Mouse (Mus musculus) skeletal muscle tissue, adult 2 months (tissue): ENCODE measurements around the gene Psap.
"Not testable (repeated sequence)": the region's sequence is repeated elsewhere in the genome, so short reads cannot be mapped to it uniquely, and the experiment has no call there.

Source experiments
- DNase-seq: peaks from one replicate; pipeline ENCODE4 v3.0.0-alpha.2; 2012; ENCODE audit warnings: low read depth, low spot score

Gene Psap

DNA sequence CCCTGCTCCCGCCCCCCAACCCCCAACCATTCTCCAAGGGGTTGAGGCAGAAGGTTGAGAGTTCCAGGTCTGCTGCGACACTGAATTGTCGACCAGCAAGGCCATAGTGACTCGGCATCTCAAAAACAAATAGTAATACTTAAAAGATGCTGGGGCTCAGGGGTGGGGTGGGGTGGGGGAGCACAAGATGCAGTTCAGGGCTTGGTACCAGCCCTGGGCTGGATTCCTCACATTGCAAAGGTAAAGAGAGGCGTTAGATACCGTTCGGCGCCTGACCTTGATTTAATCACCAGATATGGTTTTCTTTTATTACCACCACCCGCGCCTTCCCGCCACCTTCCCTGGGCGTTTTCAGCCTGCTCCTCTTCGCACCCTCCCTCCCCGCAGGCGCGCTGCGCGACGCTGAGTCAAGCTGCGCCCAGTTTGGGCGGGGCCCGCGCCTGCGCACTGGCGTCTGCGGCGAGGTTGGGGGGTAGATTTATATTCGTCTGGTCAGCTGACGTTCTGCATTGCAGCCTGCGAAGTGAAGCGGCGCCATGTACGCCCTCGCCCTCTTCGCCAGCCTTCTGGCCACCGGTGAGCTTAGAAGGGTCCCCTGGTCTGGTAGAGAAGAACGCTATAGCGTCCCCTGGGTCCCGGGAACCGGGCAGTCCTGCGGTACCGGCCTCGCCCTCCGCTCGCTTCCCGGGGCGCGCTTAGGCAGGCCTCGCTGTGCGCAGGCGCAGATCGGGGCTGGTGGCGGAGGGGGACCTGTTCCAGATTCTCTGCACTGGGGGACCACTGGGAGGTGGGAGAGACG is at the start of gene Psap:
Psap (plus strand) TSS at position 421 of the 799 bp plus-strand sequence.
- DNase-seq, result peak; percentile 95

DNA sequence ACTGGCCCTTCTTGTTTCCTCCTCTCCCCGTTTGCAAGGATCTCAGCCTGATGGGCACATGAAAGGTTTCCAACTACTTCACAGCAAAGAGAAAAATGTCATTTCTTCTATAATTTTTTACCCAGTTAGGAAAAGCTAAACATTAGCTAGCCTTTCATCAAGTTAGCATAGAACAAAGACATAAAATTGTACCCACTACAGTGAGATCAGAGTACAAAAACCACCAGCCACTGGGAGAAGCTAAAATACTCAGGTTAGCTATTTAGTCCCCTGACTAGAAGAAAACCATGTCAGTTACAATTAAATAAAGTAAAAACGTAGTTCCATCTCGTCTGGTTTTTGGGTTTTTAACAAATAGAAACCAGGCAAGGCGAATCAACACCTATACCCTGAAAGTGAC is 49.8 kb upstream of the Psap start:
- no peak for DNase-seq

- DNase-seq, result peak; percentile 56
These were observed 48.3 kb upstream of the Psap start for GRCm38 (mm10) chr10:60229113-60229512.

DNA sequence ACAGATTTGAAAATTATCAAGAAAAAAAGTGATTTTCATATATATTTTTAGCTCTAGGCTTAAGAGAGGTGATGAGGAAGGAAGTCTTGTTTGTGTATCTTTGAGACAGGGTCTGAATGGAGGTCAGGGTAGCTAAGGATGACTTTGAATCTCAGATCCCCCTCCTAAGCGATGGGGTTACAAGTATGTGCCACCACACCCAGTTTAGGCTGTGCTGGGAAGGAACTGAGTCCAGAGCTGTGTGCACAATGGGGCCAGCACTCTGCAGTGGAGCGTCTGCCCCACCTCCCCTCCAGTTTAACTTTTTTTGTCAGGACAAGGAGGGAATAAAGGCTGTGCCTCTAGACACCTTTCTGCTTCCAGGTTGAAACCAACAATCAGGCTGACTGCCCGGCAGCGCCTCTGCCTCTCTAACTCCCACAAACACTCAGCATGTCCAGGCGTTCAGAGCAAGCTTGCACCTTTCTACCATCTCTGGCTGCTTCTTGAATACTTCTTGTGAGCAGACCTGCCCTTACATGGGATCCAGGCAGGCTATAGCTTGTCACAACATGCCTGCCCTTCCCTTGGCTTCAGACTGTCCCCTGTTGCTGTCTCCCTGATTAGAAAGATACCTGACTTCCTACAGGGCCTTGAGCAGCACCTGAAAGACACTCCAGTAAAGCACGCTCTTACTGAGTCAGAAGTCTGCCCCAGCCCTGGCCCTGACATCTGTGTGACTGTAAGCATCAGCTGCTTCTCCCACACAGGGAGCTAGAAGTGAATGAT is 46.9 kb upstream of the Psap start:
- no peak for DNase-seq

DNA sequence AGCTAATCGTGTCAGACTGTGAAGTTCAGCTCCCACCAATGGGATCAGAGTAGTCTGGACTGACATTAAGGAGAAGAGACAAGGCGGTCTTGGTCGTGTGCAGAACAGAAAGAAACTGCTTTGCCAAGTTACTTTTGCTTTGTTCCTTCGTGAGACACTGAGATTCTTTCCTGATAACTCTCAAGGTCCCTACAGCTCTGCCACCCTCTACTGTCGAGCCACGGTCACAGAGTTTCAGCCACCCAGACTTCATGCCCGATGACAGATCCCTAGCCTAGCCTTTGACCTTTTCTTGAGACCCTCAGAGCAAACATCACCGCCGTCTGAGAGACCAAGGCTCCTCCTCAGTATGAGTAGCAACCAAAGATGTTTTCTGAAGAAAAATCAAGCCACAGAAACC is 43.4 kb upstream of the Psap start:
- DNase-seq, result no peak

GRCm38 (mm10) chr10:60235876-60236275 is 41.6 kb upstream of the Psap start:
- not testable (repeated sequence) for DNase-seq

DNA sequence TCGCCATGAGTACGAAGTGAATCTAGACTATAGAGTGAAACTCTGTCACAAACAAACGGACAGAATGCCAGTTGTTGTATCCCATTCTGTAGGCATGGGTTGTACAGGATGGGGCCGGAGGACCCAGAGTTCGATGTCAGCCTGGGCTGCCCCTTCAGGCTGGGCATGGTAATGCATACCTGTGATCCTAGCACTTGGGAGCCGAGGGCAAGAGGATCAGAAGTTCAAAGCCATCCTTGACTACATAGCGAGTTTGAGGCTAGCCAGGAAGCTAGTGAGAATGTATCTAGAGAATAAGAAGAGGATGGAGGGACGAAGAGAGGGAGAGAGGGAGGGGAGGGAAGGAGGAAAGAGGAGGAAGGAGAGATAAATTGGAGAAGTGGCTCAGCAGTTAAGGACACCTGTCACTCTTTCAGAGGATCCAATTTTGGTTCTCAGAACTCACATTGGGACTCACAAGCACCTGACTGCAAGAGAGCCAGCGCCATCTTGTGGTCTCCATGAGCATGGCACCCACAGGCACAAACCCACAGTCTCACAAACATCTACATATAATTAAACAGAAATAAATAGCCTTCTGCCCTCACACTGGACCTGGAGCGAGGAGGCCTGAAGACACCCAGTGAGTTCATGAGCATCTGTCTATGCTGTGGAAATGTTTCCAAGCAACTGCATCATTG is 39.8 kb upstream of the Psap start:
- peak; percentile 72 for DNase-seq

DNA sequence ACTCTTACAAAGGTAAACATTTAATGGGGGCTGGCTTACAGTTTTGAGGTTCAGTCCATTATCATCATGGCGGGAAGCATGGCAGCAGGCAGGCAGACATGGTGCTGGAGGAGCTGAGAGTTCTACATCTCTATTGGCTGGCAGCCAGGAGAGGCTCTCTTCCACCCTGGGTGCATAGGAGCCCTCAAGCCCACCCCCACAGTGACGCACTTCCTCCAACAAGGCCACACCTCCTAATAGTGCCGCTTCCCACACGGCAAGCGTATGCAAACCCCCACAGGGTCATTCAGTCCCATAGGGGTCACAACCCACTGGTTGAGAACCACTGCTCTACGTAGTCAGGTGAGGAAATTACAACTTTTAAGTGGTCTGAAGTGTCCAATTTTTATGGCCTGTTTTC is 37.0 kb upstream of the Psap start:
- DNase-seq, result no peak

DNA sequence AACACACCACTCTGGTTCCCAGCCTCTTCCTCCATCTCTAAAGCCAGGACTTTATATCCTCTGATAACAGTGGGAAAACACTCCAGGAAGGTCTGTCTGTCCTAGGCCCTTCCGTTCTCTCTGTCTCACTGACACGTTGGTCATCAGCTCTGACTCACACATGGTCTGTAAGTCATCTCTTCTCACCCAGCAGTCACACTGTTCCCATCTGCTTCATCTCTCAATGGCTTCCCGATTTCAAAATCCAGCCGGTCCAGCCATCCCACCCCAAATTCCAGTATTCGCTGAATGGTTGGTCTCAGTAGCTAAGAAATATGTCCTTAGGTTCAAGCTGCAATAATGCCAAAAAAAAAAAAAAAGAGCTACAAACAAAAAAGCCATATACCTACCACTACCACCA is 33.5 kb upstream of the Psap start:
- no peak for DNase-seq

DNA sequence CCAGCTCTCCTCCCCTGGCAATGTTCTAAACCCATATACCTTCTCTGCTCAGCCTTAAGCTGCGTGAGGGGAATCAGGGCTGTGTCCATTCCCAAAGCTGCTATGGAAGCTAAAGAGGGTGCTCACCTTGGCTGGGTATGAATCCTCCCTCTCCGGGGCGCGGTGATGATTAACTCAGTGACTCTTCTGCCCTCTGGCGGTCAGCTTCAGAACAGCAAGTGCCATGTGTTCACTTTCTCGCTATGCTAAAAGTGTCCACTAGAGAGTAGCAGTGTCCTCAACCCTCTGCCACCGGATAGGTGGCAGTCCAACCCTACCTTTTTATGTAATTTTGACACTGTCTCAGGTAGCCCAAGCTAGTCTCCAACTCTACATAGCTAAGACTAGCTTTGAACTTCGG is 32.4 kb upstream of the Psap start:
- peak; percentile 83 for DNase-seq

DNA sequence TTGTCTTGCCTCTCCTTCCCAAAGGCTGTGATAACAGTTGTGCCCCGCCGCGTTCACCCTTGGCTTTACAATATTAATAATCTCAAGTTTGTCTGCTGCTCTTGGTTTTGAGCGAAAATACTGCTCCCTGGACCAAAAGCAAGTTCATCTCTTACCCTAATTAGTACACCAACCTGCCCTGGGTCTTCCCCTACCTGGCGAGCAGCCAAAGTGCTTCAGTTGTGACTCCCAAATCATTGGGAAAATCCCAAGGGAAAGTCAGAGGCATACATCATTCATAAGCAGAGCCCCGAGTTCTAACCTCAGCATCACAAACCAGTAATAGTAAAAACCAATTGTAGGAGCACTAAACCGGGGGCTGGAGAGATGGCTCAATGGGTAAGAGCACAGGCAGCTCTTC is 31.8 kb upstream of the Psap start:
- DNase-seq, result no peak

DNA sequence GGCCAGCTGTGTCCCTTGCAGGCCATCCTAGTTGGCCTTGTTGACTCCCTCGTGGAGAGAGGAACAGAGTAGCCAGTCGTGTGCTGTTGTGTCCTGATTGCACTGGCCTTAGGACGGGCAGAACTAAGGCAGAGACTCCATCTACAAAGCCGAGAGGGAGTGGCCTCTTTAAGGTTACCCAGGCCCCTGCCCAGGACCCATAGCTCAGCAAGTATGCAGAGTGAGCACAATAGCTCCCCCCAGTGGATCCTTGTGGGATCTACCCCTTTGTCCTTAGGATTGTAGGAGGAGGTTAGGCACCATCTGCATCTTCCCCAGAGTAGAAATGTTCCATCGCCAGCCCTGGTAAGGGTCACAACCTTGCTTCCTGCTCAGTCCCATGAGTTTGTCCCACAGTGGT is 30.9 kb upstream of the Psap start:
- DNase-seq, result no peak

DNA sequence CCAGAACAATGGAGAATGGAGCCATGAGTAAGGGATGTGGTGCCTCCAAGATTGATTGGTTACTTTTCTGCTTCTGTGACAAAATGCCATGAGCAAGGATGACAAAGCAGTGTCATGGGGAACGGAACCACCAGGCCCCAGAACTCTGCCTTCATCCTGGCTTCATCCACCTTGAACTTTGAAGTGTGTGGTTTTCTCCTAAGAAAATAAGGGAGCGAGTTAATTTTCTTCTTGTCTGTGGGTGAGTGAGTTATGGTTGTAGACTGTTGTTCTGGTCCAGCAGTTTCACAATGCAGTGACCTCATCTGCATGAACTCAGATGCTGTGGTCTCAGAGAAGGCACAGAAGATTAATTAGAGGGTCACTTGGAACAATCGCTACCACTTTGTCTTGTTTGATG is 29.1 kb upstream of the Psap start:
- DNase-seq, result not testable (repeated sequence)

DNA sequence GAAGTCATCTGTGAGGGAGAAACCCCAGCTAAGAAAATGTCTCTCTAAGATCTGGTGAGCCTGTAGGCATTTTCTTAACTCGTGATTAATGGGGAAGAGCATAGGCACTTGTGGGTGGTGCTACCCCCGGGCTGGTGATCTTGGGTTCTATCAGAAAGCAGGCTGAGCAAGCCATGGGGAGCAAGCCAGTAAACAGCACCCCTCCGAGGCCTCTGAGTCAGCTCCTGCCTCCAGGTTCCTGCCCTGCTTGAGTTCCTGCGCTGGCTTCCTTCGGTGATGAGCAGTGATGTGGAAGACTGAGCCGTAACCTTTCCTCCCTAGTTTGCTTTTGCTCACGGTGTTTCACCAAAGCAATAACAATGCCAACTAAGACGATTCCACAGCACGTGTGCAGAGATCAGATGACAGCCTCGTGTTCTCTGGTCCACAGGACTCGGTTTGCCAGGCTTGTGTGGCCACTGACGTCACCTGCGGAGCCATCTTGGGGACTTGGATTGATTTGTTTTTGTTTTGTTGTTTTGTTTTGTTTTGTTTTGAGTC is 26.9 kb upstream of the Psap start:
- DNase-seq, result no peak

DNA sequence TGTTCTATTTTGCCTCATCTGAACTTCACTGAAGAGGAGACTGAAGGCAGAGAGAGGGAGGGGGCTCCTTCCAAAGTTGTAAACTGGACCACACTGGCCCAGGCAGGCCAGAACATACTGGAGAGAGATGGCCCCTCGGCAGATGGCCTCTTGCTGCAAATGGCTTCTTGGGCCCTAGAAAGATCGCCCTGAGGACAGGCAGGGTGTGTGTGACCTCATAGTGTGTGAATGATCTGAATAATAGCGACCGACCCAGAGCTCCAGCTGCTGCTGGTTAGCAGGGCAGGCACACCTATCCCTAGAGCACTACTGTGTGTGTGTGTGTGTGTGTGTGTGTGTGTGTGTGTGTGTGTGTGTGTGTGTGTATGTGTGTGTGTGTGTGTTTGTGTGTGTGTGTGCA is 25.2 kb upstream of the Psap start:
- no peak for DNase-seq

- DNase-seq, result peak; percentile 42
These were observed 24.8 kb upstream of the Psap start for GRCm38 (mm10) chr10:60252606-60253005.

DNA sequence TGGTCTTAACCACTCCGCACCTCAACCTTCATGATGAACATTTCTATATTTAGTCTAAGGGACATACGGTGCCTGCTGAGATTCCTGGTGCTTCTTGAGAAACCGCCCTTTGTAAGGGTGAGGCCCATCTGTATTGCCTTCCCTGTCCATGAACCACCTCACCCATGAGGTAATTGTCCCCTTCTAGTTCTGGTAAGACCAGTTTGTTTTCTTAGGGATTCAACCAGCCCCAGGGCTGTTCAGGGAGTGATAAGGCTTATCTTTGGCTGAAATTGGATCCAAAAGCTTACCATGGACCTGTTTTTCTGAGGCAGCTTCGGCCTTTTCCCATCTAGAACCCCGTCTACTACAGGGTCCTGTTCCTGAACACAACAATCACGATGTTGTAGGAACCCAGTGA is 21.3 kb upstream of the Psap start:
- DNase-seq, result no peak

- no peak for DNase-seq
These were observed 20.1 kb upstream of the Psap start for GRCm38 (mm10) chr10:60257261-60257825.

DNA sequence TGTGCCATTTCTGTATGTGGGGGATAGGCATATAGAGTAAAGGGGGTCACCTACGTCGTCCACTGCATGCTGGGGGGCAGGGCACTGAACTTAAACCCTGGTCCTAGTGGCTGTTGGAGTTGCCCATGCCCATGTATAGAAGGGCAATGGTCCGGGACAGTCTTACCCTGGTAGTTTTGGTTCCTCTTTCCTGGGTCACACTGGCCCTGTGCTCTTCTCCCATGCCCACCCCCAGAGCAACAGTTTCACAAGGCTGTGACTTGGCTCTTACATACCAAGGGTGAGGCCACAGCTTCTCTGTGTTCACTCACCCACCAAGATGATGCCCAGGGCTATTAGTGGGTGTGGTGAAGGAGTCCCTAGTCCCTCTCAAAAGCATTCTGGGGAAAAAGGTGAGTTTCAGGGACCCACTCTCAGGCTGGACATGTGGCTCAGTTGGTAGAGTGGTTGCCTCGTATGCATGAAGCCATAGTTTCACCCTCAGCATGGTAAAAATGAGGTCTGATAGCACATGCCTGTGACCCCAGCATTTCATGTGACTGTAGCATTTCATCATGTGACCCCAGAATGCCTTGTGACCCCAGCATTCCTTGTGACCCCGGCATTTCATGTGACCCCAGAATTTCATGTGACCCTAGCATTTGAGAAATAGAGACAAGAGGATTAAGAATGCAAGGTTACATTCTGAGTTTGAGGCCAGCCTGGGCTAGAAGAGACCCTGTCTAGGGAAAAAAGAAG is 16.7 kb upstream of the Psap start:
- no peak for DNase-seq

DNA sequence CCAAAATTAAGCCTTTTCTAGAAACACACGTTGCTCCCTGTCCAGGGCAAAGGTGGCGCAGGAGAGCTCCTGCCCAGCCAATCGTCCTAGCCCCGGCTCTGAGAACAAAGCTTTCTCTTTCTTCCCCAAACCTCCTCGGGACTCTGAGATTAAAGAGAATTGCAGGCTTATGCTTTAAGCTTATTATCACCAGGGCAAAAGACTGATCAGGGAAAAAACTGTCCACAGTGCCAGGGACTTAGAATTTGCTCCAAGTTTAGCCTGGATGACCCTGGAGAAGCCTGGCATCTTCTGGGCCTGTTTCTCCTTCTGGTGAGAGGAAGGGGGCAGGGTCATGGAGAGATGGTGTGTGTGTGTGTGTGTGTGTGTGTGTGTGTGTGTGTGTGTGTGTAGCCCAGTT is 15.9 kb upstream of the Psap start:
- no peak for DNase-seq

DNA sequence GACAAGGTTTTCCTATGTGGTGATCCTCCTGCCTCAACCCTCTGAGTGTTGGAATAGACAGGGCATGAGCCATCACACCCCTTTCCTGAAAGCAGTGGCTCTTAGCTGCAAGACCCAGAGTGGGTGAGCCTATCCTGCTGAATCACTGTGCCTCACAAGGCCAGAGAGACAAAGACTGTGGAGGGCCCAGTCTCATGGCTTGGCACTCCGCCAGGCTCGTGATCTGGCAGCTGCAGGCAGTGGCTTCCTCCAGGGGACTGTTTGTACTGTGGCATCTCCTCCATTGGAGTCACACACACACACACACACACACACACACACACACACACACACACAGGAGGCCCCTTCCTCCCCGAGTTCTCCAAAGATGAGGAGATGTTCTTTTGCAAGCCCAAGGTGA is 15.0 kb upstream of the Psap start:
- DNase-seq, result peak; percentile 87
